Mouse (Mus musculus) liver, adult 2 months (tissue): ENCODE measurements around the gene Kirrel3.

Experiments used
- CTCF ChIP-seq: fragments of 200-500 bp; IDR thresholded peaks from 2 replicates; pipeline ENCODE4 v1.5.1; 2011; ENCODE audit warnings: low read depth, low read length, control low read depth
- POLR2A ChIP-seq: fragments of 200-500 bp; IDR thresholded peaks from 2 replicates; pipeline ENCODE4 v1.6.1; 2011; ENCODE audit warnings: low read length, control low read depth; ENCODE audit not compliant: insufficient read depth; ENCODE audit errors: extremely low read depth

DNA sequence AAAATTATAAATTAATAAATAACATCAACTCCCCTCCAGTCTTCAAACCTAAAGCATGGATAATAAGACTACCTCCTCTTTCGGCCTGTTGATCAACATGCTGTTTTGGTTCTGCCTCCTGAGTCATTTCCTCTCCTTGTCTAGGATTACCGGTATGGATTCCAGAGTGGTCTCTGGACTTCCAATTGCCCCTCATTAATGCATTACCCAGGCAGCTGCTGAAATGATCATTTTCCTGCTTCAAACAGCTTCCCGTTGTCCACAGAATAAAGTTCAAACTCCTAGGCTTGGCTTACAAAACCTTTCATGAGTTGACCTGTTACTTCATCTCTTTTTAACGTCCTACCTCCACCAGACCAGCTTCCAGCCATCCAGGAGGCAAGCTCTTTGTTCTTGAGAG lies 309.5 kb downstream of the Kirrel3 start:
- TF ChIP-seq CTCF (no peak), POLR2A (no peak)
